Mouse (Mus musculus): ENCODE measurements around the gene Pfkfb1. TPM values are rescaled to one million over a fixed set of nuclear protein-coding genes. Genes with fewer than 3 reads are reported as not detected.
A peak's percentile ranks its signal among the peaks of the same experiment; 100 is the strongest.

Gene Pfkfb1
- 10 to 100 TPM in 1 of 2 experiments, 1 to 10 TPM in 1; 6.9 to 13.6 TPM for total RNA-seq (2021)
- long read RNA-seq, experiment 1, partial matches to known transcripts: 0 of 4 reads
- long read RNA-seq, experiment 1, other reads (novel, unspliced or antisense): 0 of 4 reads
- long read RNA-seq, experiment 2, transcript Pfkfb1-201 (14 exons, 1,739 nt): major isoform, 10 of 13 reads
- long read RNA-seq, experiment 2, partial matches to known transcripts: 0 of 13 reads
- long read RNA-seq, experiment 2, other reads (novel, unspliced or antisense): 3 of 13 reads

- DNase-seq: peak; percentile 71
Measured at GRCm38 (mm10) chrX:150588023-150588764, at the start of gene Pfkfb1. Pfkfb1 (plus strand) TSS chrX:150588229.

DNA sequence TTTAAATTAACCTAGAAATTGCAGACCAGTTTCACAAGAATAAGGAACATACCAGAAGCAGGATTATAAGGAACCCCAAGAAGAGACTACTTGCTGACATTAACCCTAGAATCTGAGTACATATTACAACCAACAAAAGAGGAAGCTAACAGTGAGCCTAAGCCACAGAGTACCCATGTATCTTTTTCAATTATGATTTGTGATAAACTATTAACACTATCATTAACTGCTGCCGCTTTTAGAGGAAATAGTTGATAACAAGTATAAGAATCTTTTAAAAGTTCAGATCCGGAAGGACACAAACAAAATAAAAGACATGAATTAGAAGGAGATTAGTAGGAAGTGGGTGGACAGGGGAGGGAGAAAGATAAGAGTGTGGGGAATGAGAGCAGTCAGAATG, 47.9 kb upstream of the Pfkfb1 start:
- DNase-seq: no peak

- no peak for DNase-seq
Measured at GRCm38 (mm10) chrX:150541684-150542083, 46.3 kb upstream of the Pfkfb1 start.

DNA sequence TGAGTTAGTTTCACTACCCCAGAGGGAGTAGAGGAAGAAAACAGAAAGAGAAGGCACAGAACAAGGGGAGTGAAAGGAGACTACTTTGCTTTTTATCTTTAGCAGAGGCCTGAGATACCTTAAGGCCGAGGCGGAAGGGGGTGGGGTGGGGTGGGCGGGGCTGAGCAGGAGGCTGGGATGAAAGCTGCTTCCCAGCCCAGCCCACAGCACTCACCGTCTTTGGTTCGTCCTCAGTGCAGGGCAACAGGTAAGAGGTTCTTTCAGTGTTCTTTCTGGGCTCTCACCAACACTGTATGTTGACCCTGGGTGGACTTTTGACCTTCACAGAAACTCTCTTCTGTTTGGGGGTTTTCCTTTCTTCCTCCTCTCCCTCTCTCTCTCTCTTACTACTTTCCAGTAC, 40.8 kb upstream of the Pfkfb1 start, which contains the start of gene Alas2:
Alas2 (plus strand) TSS at position 137 of the 400 bp plus-strand sequence.
- no peak for DNase-seq

- no peak for DNase-seq
Measured at GRCm38 (mm10) chrX:150549639-150550038, 38.4 kb upstream of the Pfkfb1 start.

DNA sequence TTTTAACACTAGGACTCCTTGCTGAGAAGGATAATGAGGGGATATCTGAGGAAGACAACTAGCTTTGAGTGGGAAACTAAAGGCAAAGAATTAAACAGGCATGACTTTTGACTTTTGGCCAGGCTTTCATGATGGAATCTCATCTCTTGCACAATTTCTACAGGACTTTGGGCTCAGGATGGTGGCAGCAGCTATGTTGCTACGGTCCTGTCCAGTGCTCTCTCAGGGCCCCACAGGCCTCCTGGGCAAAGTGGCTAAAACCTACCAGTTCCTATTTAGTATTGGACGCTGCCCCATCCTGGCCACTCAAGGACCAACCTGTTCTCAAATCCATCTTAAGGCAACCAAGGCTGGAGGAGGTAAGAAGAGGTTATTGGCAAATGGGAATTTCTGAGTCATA, 36.0 kb upstream of the Pfkfb1 start:
- no peak for DNase-seq

DNA sequence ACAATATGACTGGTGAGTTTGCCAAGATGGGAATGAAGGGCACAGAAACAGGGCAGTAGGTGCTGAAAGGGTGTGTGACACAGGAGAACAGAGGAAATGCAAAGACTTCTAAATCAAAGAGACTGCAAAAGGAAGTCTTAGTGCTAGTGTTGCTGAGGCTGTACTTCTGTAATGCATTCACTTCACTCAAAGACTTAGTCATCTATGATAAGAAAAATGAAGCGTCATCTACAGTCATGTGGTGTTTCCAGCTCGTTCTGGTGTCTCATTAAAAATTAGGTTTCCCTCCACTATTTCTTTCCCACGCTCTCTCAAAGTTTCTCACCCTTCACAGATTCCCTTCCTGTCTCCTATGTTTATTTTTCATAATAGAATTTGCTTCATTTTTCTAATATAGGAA, 34.0 kb upstream of the Pfkfb1 start:
- no peak for DNase-seq

- DNase-seq: no peak
Measured at GRCm38 (mm10) chrX:150564644-150565357, 23.2 kb upstream of the Pfkfb1 start.

- no peak for DNase-seq
Measured at GRCm38 (mm10) chrX:150581921-150582320, 6.1 kb upstream of the Pfkfb1 start.

GRCm38 (mm10) chrX:150585116-150585515, 2.9 kb upstream of the Pfkfb1 start:
- no peak for DNase-seq

- no peak for DNase-seq
Measured at GRCm38 (mm10) chrX:150589696-150590095, 1.7 kb downstream of the Pfkfb1 start, which contains the start of gene Apex2. Apex2 (minus strand) TSS chrX:150589868.

DNA sequence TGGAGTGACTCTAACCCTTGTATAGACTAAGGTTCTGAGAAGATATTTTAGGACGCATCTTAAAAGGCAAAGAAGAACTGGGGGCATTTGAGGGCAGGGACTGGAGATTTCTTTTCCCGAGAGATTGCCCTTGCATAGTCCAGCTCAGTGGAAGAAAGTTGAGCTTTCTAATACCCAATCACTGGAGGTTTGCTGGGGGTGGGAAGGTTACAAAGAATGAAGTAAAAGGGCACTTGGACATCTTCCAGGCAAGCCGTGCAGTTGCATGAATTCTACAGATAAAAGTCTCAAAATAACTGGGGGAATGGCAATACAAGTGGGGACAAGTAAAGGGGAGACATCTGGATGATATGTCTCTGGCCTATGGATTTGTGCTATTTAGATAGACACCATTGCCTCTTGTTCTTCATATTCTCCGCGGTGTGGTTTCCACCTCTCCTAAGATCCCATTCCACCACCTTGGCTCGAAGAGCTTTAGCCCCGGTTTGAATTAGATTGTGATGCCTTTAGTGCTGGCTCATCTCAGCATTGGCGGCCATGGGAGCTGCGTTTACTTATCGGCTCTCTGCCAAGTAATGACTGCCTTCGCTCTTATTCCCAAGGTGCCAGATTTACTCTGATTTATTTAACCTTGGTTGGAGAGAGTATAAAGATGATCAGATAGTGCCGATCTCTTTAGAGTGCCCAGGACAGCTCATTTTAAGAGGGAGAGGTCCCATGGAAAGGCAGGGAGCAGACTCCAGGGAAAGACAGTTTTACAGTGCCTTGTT, 5.4 kb downstream of the Pfkfb1 start:
- DNase-seq: no peak

- no peak for DNase-seq
Measured at GRCm38 (mm10) chrX:150594176-150594575, 6.1 kb downstream of the Pfkfb1 start.

- DNase-seq: no peak
Measured at GRCm38 (mm10) chrX:150595016-150595760, 7.2 kb downstream of the Pfkfb1 start.

GRCm38 (mm10) chrX:150598882-150599281, 10.9 kb downstream of the Pfkfb1 start:
- no peak for DNase-seq

DNA sequence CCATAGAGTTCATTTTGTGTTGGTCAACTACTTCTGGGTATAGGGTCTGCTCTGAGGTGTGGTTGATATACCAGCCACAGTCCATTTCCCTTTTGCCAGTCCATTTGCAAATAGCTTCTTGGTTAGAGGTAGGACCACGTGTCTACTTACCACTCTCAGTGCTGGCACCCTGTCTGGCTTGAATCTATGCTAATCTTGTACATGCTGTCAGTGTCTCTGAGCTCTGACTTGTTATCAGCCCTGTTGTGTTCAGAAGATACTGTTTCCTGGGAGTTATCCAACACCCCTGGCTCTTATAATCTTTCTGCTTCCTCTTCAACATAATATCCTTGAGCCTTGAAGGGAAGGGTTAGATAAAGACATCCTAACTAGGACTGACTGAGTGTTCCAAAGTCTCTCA, 48.4 kb downstream of the Pfkfb1 start:
- no peak for DNase-seq

DNA sequence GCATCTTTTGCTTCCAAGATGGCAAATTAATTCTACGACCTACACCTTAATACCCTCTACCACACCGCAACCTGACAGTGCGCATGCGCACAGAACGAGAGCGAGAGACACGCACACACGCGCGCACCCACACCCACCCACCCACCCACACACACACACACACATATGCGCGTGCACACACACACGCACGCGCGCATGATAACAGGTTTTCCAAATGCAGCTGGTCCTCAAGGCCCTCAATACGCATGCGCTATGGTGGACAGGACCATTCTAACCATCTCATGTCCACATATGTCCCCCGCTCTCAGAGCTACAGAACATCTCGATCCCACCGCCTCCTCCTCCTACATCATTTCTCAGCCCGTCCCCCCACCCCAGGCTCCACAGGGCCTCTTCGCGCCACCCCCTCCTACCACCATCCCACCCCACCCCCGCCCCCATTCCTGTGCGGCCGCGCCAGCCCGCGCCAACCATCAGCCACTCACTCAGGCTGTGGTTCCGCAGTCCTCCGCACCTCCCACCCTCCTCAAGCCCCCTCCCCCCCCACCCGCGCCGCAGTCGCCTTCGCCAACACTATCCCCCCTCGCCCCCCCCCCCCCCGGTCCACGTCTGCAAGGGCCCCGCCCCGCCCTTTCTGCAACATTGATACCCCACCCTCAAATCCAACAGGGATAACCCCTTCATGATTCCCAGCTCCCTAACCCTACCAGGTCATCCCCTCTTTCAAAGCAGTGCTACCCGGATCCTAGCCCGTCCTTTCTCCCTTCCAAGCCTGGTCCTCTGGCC, 68.3 kb downstream of the Pfkfb1 start:
- no peak for DNase-seq

- no peak for DNase-seq
Measured at GRCm38 (mm10) chrX:150656908-150657796, 69.1 kb downstream of the Pfkfb1 start, which contains the start of gene Tro. Tro (minus strand) TSS chrX:150657583.

GRCm38 (mm10) chrX:150657797-150658118, 69.7 kb downstream of the Pfkfb1 start:
- no peak for DNase-seq

DNA sequence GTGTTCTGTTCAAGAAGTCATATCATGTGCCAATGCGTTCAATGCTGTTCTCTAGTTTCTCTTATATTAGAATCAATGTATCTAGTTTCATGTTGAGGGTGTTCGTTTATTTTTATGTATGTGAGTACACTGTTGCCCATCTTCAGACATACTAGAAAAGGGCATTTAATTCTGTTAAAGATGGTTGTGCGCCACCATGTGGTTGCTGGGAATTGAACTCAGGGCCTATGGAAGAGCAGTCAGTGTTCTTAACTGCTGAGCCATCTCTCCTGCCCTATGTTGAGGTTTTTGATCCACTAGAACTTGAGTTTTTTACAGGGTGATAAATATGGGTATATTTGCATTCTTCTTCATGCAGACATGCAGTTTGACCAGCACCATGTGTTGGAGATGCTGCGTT, 74.8 kb downstream of the Pfkfb1 start:
- no peak for DNase-seq

All from gastrocnemius, postnatal 10 days (tissue).